Mouse (Mus musculus) bone marrow macrophage, adult 2 months (primary cell): ENCODE results near the gene R3hdm2. TPM values are rescaled to one million over a fixed set of nuclear protein-coding genes. Genes with fewer than 3 reads are reported as not detected.

Source experiments
- H3K27ac ChIP-seq: 2 replicates; pipeline ENCODE4 v1.5.1; 2012; ENCODE audit warnings: low read depth, low read length; ENCODE audit not compliant: insufficient read depth
- H3K4me1 ChIP-seq: 2 replicates; pipeline ENCODE4 v1.6.1; 2012; ENCODE audit warnings: low read length; ENCODE audit not compliant: control insufficient read depth, insufficient read depth
- H3K4me3 ChIP-seq: 2 replicates; pipeline ENCODE4 v1.5.1; 2012; ENCODE audit warnings: mild to moderate bottlenecking, low read length, moderate library complexity; ENCODE audit not compliant: insufficient read depth
- CTCF ChIP-seq: IDR thresholded peaks from 2 replicates; pipeline ENCODE4 v1.5.1; 2012; ENCODE audit warnings: low read depth, mild to moderate bottlenecking, low read length, moderate library complexity
- POLR2A ChIP-seq: IDR thresholded peaks from 2 replicates; pipeline ENCODE4 v1.6.1; 2012; ENCODE audit warnings: mild to moderate bottlenecking, low read depth, low read length, borderline replicate concordance
- polyA plus RNA-seq: library from polyadenylated mRNA; stranded (reverse); fragments of >200 nt; gene quantifications from 2 replicates; pipeline ENCODE4 v1.2.4, GENCODE M21; 2012; ENCODE audit not compliant: missing spikeins, insufficient read depth, insufficient read length

R3hdm2 gene
- polyA plus RNA-seq, 1 experiment = 134 TPM

GRCm38 (mm10) chr10:127351719-127352118 lies 28.4 kb upstream of the R3hdm2 start:
- H3K4me3 ChIP-seq = no peak overlapping the region
- H3K27ac ChIP-seq = no peak overlapping the region
- TF ChIP-seq CTCF (no peak), POLR2A (no peak)

GRCm38 (mm10) chr10:127352187-127352586 lies 27.9 kb upstream of the R3hdm2 start:
- Histone ChIP-seq H3K4me3 (no peak overlapping the region), H3K27ac (no peak overlapping the region), H3K4me1 (peaks cover 15% of the 10 kb centered on the region)
- TF ChIP-seq CTCF (no peak), POLR2A (no peak)

More at GRCm38 (mm10) chr10:127351719-127352118, 28.4 kb upstream of the R3hdm2 start:
- peaks cover 15% of the 10 kb centered on the region for H3K4me1 ChIP-seq

- H3K4me1 ChIP-seq = peaks cover 15% of the 10 kb centered on the region
- H3K27ac ChIP-seq = no peak overlapping the region
- no peak overlapping the region for H3K4me3 ChIP-seq
- TF ChIP-seq POLR2A (no peak), CTCF (no peak)
Observed at GRCm38 (mm10) chr10:127352766-127353165, 27.4 kb upstream of the R3hdm2 start.

GRCm38 (mm10) chr10:127353909-127354895 lies 25.9 kb upstream of the R3hdm2 start, which contains the start of gene Inhbe:
TSS of gene Inhbe (minus strand) at chr10:127354411.
- H3K27ac ChIP-seq = peak within 1 kb of the TSS; percentile 20; the same call in 1 of the 2 replicates
- peak; percentile 63 for TF ChIP-seq CTCF
- no peak for TF ChIP-seq POLR2A

GRCm38 (mm10) chr10:127355336-127355735 lies 24.8 kb upstream of the R3hdm2 start:
- no peak for TF ChIP-seq POLR2A
- no peak for TF ChIP-seq CTCF
- Histone ChIP-seq H3K27ac (no peak overlapping the region), H3K4me3 (no peak overlapping the region), H3K4me1 (peaks cover 28% of the 10 kb centered on the region)

More at GRCm38 (mm10) chr10:127353909-127354895, 25.9 kb upstream of the R3hdm2 start, which contains the start of gene Inhbe:
- Histone ChIP-seq H3K4me1 (peaks cover 24% of the 10 kb centered on the region), H3K4me3 (0 out of 2 replicates have a peak within 1 kb of the TSS, but pooled peaks have one; percentile 7)

GRCm38 (mm10) chr10:127360714-127361113 lies 19.4 kb upstream of the R3hdm2 start:
- TF ChIP-seq POLR2A = no peak
- TF ChIP-seq CTCF = no peak
- no peak overlapping the region for H3K27ac ChIP-seq
- H3K4me3 ChIP-seq = no peak overlapping the region
- H3K4me1 ChIP-seq = peaks cover 15% of the 10 kb centered on the region

- Histone ChIP-seq H3K4me3 (no peak overlapping the region), H3K4me1 (peaks cover 2% of the 10 kb centered on the region; the same call in 1 of the 2 replicates), H3K27ac (no peak overlapping the region)
- TF ChIP-seq POLR2A (no peak), CTCF (no peak)
Observed at GRCm38 (mm10) chr10:127367116-127367515, 13.0 kb upstream of the R3hdm2 start.

GRCm38 (mm10) chr10:127368273-127368672 lies 11.9 kb upstream of the R3hdm2 start:
- Histone ChIP-seq H3K27ac (no peak overlapping the region), H3K4me1 (peaks cover 2% of the 10 kb centered on the region; the same call in 1 of the 2 replicates), H3K4me3 (no peak overlapping the region)
- no peak for TF ChIP-seq POLR2A
- no peak for TF ChIP-seq CTCF

- TF ChIP-seq CTCF (no peak), POLR2A (no peak)
- Histone ChIP-seq H3K27ac (no peak within 1 kb of the TSS), H3K4me3 (no peak within 1 kb of the TSS), H3K4me1 (peaks cover 2% of the 10 kb centered on the region; the same call in 1 of the 2 replicates)
Observed at GRCm38 (mm10) chr10:127369834-127370820, 10.0 kb upstream of the R3hdm2 start, which contains the start of gene Inhbc. TSS of gene Inhbc (minus strand) at chr10:127370431.
